Mouse (Mus musculus): ENCODE measurements around the gene Akr1c14. TPM values are rescaled to one million over a fixed set of nuclear protein-coding genes. Genes with fewer than 3 reads are reported as not detected.
A peak's percentile ranks its signal among the peaks of the same experiment; 100 is the strongest.
"Not testable (repeated sequence)": the region's sequence is repeated elsewhere in the genome, so short reads cannot be mapped to it uniquely, and the experiment has no call there.

The Akr1c14 gene
- polyA plus RNA-seq, 1 experiment from 2014 or later: 6.4 TPM

DNA sequence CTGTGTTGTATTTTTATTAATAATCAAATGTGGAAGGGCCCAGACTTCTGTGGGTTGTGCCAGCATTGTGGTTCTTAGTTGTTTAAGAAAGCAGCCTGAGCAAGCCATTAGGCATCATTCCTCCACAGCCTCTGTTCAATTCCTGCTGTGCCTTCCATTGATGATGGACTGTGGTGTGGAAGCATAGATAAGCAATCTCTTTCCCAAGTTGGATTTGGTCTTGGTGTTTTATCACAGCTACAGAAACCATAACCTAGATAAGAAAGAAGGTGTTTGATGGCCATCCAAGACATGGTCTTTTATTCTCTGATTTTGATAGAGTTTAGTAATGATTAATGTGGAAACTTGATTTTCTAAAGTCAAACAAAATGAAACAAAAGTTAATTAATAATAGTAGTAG, 844 bp downstream of the Akr1c14 start:
- no peaks in the 10 kb centered on the region for H3K36me3 ChIP-seq (ENCODE audit: control insufficient read depth, insufficient read depth, low read length)
- no peak overlapping the region for H3K4me2 ChIP-seq (ENCODE audit: low read depth, low read length)
- 0 out of 2 replicates have a peak, but pooled peaks cover 2% of the 10 kb centered on the region for H3K9me3 ChIP-seq (ENCODE audit: control insufficient read depth, low read length)
- H3K4me3 ChIP-seq (ENCODE audit: low read length): no peak overlapping the region
- no peaks in the 10 kb centered on the region for H3K4me1 ChIP-seq (ENCODE audit: control insufficient read depth, insufficient read depth, low read length)
- no peak overlapping the region for H3K9ac ChIP-seq (ENCODE audit: low read depth, low read length)
- no peaks in the 10 kb centered on the region for H3K27me3 ChIP-seq (replicated peaks; ENCODE audit: control insufficient read depth, insufficient read depth, low read length)
- ATAC-seq: no peak
- no peak overlapping the region for H3K27ac ChIP-seq (ENCODE audit: low read length)

DNA sequence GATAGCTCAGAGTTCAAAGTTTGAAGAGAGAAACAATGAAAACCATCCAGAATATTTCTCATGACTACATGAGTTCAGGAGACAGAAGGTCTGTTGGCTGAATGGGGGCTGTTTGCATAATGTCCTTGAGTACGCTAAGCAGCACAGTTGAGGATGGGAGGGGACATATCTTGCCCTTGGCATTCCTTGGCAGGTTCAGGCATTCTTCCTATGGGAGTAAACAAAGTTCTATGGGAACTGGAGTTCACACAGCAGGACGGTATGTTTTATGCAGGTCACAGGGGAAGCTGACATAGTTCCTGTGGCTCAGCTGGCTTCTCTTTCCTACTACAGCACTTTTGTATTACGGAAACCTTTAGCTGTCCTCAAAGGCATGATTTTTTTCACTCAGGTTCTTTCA, 6.6 kb downstream of the Akr1c14 start:
- H3K4me3 ChIP-seq (ENCODE audit: low read length): no peak overlapping the region
- no peaks in the 10 kb centered on the region for H3K36me3 ChIP-seq (ENCODE audit: control insufficient read depth, insufficient read depth, low read length)
- no peak for ATAC-seq
- H3K4me1 ChIP-seq (ENCODE audit: control insufficient read depth, insufficient read depth, low read length): 0 out of 2 replicates have a peak, but pooled peaks cover 3% of the 10 kb centered on the region
- H3K9me3 ChIP-seq (ENCODE audit: control insufficient read depth, low read length): 0 out of 2 replicates have a peak, but pooled peaks cover 2% of the 10 kb centered on the region
- H3K4me2 ChIP-seq (ENCODE audit: low read depth, low read length): no peak overlapping the region
- WGBS: 63% methylated on average over 3 of the region's 3 CpGs
- no peak overlapping the region for H3K27ac ChIP-seq (ENCODE audit: low read length)
- no peak overlapping the region for H3K9ac ChIP-seq (ENCODE audit: low read depth, low read length)
- H3K27me3 ChIP-seq (replicated peaks; ENCODE audit: control insufficient read depth, insufficient read depth, low read length): no peaks in the 10 kb centered on the region

DNA sequence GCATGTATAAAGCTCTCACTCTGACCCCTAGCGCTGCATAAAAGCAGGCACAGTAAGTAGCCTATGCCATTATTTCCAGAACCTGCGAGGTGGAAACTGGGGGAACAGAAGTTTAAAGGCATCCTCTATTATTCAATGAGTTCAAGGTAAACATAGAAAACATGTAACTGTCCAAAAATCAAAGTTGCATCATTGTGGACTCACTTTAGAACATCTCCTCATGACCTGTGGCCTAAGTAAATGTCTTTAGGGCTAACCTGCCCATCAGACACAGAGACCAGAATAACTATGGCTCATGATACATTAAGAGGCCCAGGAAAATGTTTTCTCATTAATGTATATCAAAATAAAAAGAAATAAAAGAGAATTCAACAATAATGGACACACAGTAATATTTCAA, 7.4 kb downstream of the Akr1c14 start:
- H3K27me3 ChIP-seq (replicated peaks; ENCODE audit: control insufficient read depth, insufficient read depth, low read length): no peaks in the 10 kb centered on the region
- 0 out of 2 replicates have a peak, but pooled peaks cover under 1% of the 10 kb centered on the region for H3K9me3 ChIP-seq (ENCODE audit: control insufficient read depth, low read length)
- H3K4me1 ChIP-seq (ENCODE audit: control insufficient read depth, insufficient read depth, low read length): 0 out of 2 replicates have a peak, but pooled peaks cover 3% of the 10 kb centered on the region
- no peak for ATAC-seq
- no peak overlapping the region for H3K4me2 ChIP-seq (ENCODE audit: low read depth, low read length)
- no peaks in the 10 kb centered on the region for H3K36me3 ChIP-seq (ENCODE audit: control insufficient read depth, insufficient read depth, low read length)
- 89% methylated on average over 2 of the region's 2 CpGs for WGBS
- no peak overlapping the region for H3K9ac ChIP-seq (ENCODE audit: low read depth, low read length)
- H3K4me3 ChIP-seq (ENCODE audit: low read length): no peak overlapping the region
- no peak overlapping the region for H3K27ac ChIP-seq (ENCODE audit: low read length)

DNA sequence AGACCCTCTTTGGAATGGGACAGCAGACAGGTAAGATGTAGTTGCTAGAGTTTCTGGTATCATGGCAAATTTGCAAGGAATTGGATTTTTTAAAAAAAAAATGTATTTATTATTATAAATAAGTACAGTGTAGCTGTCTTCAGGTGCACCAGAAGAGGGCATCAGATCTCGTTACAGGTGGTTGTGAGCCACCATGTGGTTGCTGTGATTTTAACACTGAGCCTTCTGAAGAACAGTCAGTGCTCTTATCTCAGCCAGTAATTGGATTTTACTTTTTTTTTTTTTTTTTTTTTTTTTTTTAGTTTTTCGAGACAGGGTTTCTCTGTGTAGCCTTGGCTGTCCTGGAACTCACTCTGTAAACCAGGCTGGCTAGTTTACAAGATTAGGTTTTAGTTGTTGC, 9.4 kb downstream of the Akr1c14 start:
- not testable (repeated sequence) for H3K4me3 ChIP-seq (ENCODE audit: low read length); H3K9me3 ChIP-seq (ENCODE audit: control insufficient read depth, low read length); H3K27me3 ChIP-seq (replicated peaks; ENCODE audit: control insufficient read depth, insufficient read depth, low read length); H3K4me1 ChIP-seq (ENCODE audit: control insufficient read depth, insufficient read depth, low read length); ATAC-seq; H3K4me2 ChIP-seq (ENCODE audit: low read depth, low read length); H3K27ac ChIP-seq (ENCODE audit: low read length); H3K9ac ChIP-seq (ENCODE audit: low read depth, low read length); H3K36me3 ChIP-seq (ENCODE audit: control insufficient read depth, insufficient read depth, low read length)
- 83% methylated on average over 2 of the region's 2 CpGs for WGBS

DNA sequence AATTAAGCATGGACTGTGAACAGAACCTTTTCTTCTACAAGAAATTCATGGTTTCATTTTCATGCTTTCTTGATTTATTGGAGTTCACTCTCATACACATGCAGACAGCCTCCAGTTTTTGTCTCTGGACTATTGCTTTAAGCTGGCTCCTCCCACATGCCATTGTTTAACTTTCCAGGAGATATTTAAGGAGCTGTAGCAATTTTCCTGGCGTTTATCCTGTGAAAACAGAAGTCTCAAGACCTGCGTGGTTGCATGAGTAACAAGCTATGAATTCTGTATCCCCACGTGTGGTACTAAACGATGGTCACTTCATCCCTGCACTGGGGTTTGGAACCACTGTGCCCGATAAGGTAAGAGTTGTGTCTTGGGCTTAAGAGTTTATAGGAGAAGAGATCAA, 10.6 kb downstream of the Akr1c14 start:
- no peaks in the 10 kb centered on the region for H3K36me3 ChIP-seq (ENCODE audit: control insufficient read depth, insufficient read depth, low read length)
- H3K4me1 ChIP-seq (ENCODE audit: control insufficient read depth, insufficient read depth, low read length): 0 out of 2 replicates have a peak, but pooled peaks cover 3% of the 10 kb centered on the region
- no peaks in the 10 kb centered on the region for H3K27me3 ChIP-seq (replicated peaks; ENCODE audit: control insufficient read depth, insufficient read depth, low read length)
- peak; percentile 32; the same call in 1 of the 2 replicates for ATAC-seq
- 33% methylated on average over 5 of the region's 5 CpGs for WGBS
- peak overlapping the region; percentile 22 for H3K4me3 ChIP-seq (ENCODE audit: low read length)
- peak overlapping the region; percentile 43 for H3K4me2 ChIP-seq (ENCODE audit: low read depth, low read length)
- no peak overlapping the region for H3K9ac ChIP-seq (ENCODE audit: low read depth, low read length)
- H3K27ac ChIP-seq (ENCODE audit: low read length): peak overlapping the region; percentile 54
- H3K9me3 ChIP-seq (ENCODE audit: control insufficient read depth, low read length): no peaks in the 10 kb centered on the region

DNA sequence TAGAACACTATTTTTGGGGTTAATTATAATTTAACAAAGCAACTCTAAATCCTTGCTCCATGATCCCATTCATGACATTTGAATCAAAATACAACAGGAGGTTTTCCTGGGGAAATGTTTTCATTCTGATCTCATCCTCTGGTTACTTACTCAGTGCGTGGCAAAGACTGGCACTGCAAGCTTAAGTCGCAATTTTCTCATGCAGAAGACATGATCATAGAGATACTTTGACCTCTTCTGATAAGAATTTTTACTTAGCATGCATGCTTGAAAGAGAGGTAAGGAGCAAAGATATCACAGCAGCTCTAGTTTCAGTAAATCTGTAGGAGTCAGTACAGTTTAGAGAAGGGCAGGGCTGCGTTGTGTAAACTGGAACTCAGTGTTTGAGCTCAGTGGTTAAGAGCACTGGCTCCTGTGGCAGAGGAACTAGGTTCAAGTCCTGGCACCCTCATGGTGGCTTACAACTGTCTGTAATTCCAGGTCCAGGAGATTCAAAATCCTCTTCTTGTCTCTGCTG, 11.5 kb downstream of the Akr1c14 start:
- no peaks in the 10 kb centered on the region for H3K36me3 ChIP-seq (ENCODE audit: control insufficient read depth, insufficient read depth, low read length)
- H3K9me3 ChIP-seq (ENCODE audit: control insufficient read depth, low read length): no peaks in the 10 kb centered on the region
- H3K27me3 ChIP-seq (replicated peaks; ENCODE audit: control insufficient read depth, insufficient read depth, low read length): no peaks in the 10 kb centered on the region
- H3K9ac ChIP-seq (ENCODE audit: low read depth, low read length): no peak overlapping the region
- H3K4me2 ChIP-seq (ENCODE audit: low read depth, low read length): peak overlapping the region; percentile 12; the same call in 1 of the 2 replicates
- no peak overlapping the region for H3K27ac ChIP-seq (ENCODE audit: low read length)
- ATAC-seq: peak; percentile 75
- 0 out of 2 replicates have a peak, but pooled peaks cover 3% of the 10 kb centered on the region for H3K4me1 ChIP-seq (ENCODE audit: control insufficient read depth, insufficient read depth, low read length)
- 42% methylated on average over 3 of the region's 3 CpGs for WGBS
- H3K4me3 ChIP-seq (ENCODE audit: low read length): peak overlapping the region; percentile 6

DNA sequence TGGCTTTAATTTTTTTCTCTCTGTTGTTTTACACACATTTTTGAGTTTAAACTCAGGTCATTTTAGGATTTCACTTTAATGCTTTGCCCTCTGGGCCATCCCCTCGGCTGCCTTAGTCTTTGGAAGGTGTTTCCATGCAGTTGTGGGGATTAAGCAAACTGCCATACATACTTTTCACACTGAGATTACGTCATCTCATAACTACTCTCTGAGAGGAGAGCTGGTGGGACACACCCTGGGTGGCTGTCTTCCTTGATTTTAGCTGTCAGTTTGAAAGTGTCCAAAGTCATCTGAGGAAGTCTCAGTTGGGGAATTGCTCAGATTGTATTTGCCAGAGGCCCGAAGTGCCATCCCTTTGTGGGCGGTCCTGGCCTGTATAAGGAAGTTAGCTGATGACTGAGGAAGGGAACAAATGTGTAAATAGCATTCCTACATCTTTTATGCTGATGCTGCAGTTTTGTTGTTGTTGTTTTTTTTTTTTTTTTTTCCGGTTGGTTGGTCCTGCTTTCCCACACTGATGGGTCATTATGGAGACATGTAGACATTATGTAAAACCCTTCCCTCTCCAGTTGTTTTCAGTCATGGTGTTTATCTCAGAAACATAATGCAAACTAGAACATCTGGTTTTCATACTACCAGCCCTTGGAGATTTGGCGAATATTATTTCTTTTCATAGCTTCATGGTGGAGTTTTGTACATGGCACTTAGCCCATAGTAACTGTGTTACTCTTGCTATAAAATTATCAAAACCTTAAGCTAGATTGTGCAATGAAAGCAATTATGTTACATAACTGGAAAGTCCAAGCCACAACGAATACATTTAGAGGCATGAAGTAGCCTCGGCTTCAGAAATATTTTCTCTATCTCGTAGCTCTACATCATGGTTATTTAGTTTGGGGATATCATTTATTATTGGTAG, 28.0 kb downstream of the Akr1c14 start:
- Histone ChIP-seq H3K9ac (ENCODE audit: low read depth, low read length) (no peak overlapping the region), H3K27ac (ENCODE audit: low read length) (no peak overlapping the region), H3K9me3 (ENCODE audit: control insufficient read depth, low read length) (no peaks in the 10 kb centered on the region), H3K4me2 (ENCODE audit: low read depth, low read length) (no peak overlapping the region), H3K36me3 (ENCODE audit: control insufficient read depth, insufficient read depth, low read length) (no peaks in the 10 kb centered on the region), H3K4me3 (ENCODE audit: low read length) (no peak overlapping the region), H3K27me3 (replicated peaks; ENCODE audit: control insufficient read depth, insufficient read depth, low read length) (no peaks in the 10 kb centered on the region), H3K4me1 (ENCODE audit: control insufficient read depth, insufficient read depth, low read length) (no peaks in the 10 kb centered on the region)
- WGBS: 85% methylated on average over 9 of the region's 9 CpGs
- no peak for ATAC-seq

DNA sequence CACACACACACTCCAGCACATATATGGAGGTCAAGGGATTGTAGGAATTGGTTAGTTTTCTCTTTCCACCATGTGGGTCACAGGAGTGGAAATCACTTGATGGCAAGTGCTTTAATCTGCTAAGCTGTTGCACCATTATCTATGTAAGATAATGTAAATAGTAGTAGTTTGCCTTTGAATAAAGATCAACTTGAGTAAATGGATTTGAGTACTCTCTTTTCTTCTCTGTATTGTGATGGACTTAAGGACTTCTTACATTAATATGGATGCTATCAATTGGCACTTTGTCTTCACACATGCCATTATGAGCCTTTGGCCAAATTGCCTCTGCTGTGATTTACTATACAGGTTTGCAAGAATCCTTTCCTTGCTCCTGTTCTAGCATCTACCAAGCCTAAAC, 31.1 kb downstream of the Akr1c14 start:
- Histone ChIP-seq H3K4me2 (ENCODE audit: low read depth, low read length) (no peak overlapping the region), H3K4me1 (ENCODE audit: control insufficient read depth, insufficient read depth, low read length) (no peaks in the 10 kb centered on the region), H3K27me3 (replicated peaks; ENCODE audit: control insufficient read depth, insufficient read depth, low read length) (no peaks in the 10 kb centered on the region), H3K36me3 (ENCODE audit: control insufficient read depth, insufficient read depth, low read length) (no peaks in the 10 kb centered on the region), H3K9me3 (ENCODE audit: control insufficient read depth, low read length) (no peaks in the 10 kb centered on the region), H3K27ac (ENCODE audit: low read length) (no peak overlapping the region), H3K4me3 (ENCODE audit: low read length) (no peak overlapping the region), H3K9ac (ENCODE audit: low read depth, low read length) (no peak overlapping the region)
- no peak for ATAC-seq

DNA sequence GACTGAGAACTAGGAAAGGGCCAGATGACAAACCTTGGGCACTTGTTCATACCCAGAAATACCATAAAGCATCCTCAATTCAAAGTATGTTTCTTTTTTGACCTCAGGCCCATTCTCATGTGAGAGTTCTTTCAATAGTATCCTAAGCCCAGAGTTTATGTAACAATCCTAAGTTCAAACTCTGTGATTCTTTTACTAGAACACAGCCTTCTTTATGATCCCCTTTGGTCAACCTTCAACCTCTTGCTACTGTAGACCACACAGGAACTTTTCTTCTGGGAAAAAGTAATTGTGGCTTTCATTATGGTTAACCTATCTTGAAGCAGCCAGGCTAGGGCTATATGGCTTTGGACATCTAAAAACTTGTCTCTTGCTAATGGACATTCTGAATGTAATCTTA, 52.9 kb downstream of the Akr1c14 start:
- no peak overlapping the region for H3K4me2 ChIP-seq (ENCODE audit: low read depth, low read length)
- H3K4me1 ChIP-seq (ENCODE audit: control insufficient read depth, insufficient read depth, low read length): no peaks in the 10 kb centered on the region
- H3K9ac ChIP-seq (ENCODE audit: low read depth, low read length): no peak overlapping the region
- ATAC-seq: no peak
- H3K9me3 ChIP-seq (ENCODE audit: control insufficient read depth, low read length): no peaks in the 10 kb centered on the region
- no peaks in the 10 kb centered on the region for H3K27me3 ChIP-seq (replicated peaks; ENCODE audit: control insufficient read depth, insufficient read depth, low read length)
- no peak overlapping the region for H3K27ac ChIP-seq (ENCODE audit: low read length)
- no peak overlapping the region for H3K4me3 ChIP-seq (ENCODE audit: low read length)
- no peaks in the 10 kb centered on the region for H3K36me3 ChIP-seq (ENCODE audit: control insufficient read depth, insufficient read depth, low read length)
